Mouse (Mus musculus): ENCODE measurements around the gene Hbs1l. TPM values are rescaled to one million over a fixed set of nuclear protein-coding genes. Genes with fewer than 3 reads are reported as not detected.

Hbs1l gene
- total and polyA plus RNA-seq, 3 experiments = 103 to 115 TPM; not detected in 1

DNA sequence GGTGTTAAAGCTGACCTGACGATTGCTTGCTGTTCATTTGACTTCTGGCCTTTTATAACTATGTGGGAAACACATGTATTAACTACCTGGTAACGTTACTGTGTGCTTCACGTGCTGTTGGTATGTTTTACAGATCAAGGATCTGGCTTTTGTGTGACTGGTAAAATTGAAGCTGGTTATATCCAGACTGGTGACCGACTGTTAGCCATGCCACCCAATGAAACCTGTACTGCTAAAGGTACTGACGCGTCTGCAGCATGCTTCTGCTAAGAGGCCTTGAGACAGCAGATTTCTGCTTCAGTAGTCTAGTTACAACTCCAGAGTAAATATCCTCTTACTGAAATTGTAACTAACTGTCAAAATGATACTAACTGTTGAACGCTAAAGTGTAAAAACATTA, 58.7 kb downstream of the Hbs1l start:
- H3K4me1 ChIP-seq (ENCODE audit: control insufficient read depth in 1 of 2, insufficient read depth in 2 of 2, low read length in 2 of 2) = peaks cover 0 to 2% of the 10 kb centered on the region in 2 experiments; a peak in 1 of 4 replicates
- H3K4me3 ChIP-seq (ENCODE audit: control insufficient read depth in 1 of 2, insufficient read depth in 1 of 2, low read depth in 2 of 2, low read length in 2 of 2) = no peak overlapping the region
- no peak overlapping the region for H3K9ac ChIP-seq (ENCODE audit: control insufficient read depth, low read depth, low read length, poor library complexity, severe bottlenecking)
- H3K79me2 ChIP-seq (ENCODE audit: control insufficient read depth, insufficient read depth, low read length, poor library complexity) = no peaks in the 10 kb centered on the region
- no peaks in the 10 kb centered on the region for H3K27me3 ChIP-seq (ENCODE audit: control insufficient read depth in 1 of 2, insufficient read depth in 2 of 2, low read length in 2 of 2)
- TF ChIP-seq USF1 (IDR thresholded peaks at IDR 0.05; ENCODE audit: low read depth, low read length) = no peak
- H3K9me3 ChIP-seq (replicated peaks; ENCODE audit: insufficient read depth, low read length) = no peaks in the 10 kb centered on the region
- H3K36me3 ChIP-seq (ENCODE audit: control insufficient read depth in 1 of 2, insufficient read depth in 2 of 2, low read length in 2 of 2) = peaks cover 0 to 25% of the 10 kb centered on the region in 2 experiments; a peak in 2 of 4 replicates
- no peak overlapping the region for H3K27ac ChIP-seq (ENCODE audit: control insufficient read depth, low read depth, low read length)
- no peak for DNase-seq (ENCODE audit: low read depth, low spot score)

DNA sequence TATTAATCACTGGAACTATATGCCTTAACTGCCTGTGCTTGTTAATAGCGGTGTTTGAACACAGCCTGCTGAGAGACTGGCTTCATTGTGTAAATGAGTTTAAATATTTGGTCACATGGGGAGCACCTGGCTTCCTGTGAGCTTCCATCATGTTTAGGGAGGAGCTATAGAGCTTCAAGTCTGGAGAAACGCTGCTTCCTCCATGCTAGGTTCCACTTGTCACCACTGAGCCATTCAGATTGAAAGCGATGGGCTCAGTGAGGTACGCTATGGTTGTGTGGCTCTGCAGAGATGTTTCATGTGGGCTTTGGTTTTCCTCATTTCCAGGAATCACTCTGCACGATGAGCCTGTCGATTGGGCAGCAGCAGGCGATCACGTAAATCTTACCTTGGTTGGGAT, 62.2 kb downstream of the Hbs1l start:
- H3K27ac ChIP-seq (ENCODE audit: control insufficient read depth, low read depth, low read length) = no peak overlapping the region
- no peaks in the 10 kb centered on the region for H3K9me3 ChIP-seq (replicated peaks; ENCODE audit: insufficient read depth, low read length)
- peaks cover 6 to 9% of the 10 kb centered on the region in 2 experiments for H3K4me1 ChIP-seq (ENCODE audit: control insufficient read depth in 1 of 2, insufficient read depth in 2 of 2, low read length in 2 of 2)
- TF ChIP-seq E2F4 (IDR thresholded peaks at IDR 0.05; ENCODE audit: borderline replicate concordance, low read depth, low read length) (no peak), ZKSCAN1 (IDR thresholded peaks at IDR 0.05; ENCODE audit: low read depth, low read length) (no peak), MYC (IDR thresholded peaks at IDR 0.05; ENCODE audit: low read depth, low read length) (no peak), KAT2A (conservative IDR thresholded peaks at IDR 0.05; ENCODE audit: low read depth, low read length) (no peak), USF2 (IDR thresholded peaks at IDR 0.05; ENCODE audit: borderline replicate concordance in 1 of 2, insufficient read depth in 1 of 2, low read depth in 1 of 2, low read length in 2 of 2) (no peak), MAFK (IDR thresholded peaks at IDR 0.05; ENCODE audit: borderline replicate concordance, low read depth, low read length) (no peak), RAD21 (IDR thresholded peaks at IDR 0.05; ENCODE audit: low read depth, low read length) (no peak)
- no peak overlapping the region for H3K4me3 ChIP-seq (ENCODE audit: control insufficient read depth in 1 of 2, insufficient read depth in 1 of 2, low read depth in 2 of 2, low read length in 2 of 2)
- H3K27me3 ChIP-seq (ENCODE audit: control insufficient read depth in 1 of 2, insufficient read depth in 2 of 2, low read length in 2 of 2) = no peaks in the 10 kb centered on the region
- DNase-seq (ENCODE audit: low read depth, low spot score) = no peak
- H3K79me2 ChIP-seq (ENCODE audit: control insufficient read depth, insufficient read depth, low read length, poor library complexity) = no peaks in the 10 kb centered on the region
- H3K9ac ChIP-seq (ENCODE audit: control insufficient read depth, low read depth, low read length, poor library complexity, severe bottlenecking) = no peak overlapping the region
- H3K36me3 ChIP-seq (ENCODE audit: control insufficient read depth in 1 of 2, insufficient read depth in 2 of 2, low read length in 2 of 2) = peaks cover 13 to 35% of the 10 kb centered on the region in 2 experiments

DNA sequence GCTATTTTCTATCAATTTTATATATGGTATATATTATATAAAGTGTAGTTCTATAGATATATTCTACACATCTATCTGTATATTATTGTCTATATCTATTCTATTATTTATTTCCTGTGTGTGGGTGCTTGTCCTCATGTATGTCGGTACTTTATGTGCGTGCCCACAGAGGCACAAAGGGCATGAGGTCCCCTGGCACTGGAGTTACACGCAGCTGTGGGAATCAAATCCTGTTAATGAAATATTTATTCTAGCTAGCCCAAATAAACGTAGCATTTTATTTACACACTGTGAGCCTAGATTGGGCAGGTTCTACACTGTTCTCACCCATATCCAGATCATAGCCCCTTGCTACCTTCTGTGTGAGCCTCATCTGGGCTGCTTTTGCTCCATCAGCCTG, 63.3 kb downstream of the Hbs1l start:
- Histone ChIP-seq H3K4me1 (ENCODE audit: control insufficient read depth in 1 of 2, insufficient read depth in 2 of 2, low read length in 2 of 2) (peaks cover 10 to 15% of the 10 kb centered on the region in 2 experiments), H3K9me3 (replicated peaks; ENCODE audit: insufficient read depth, low read length) (no peaks in the 10 kb centered on the region), H3K9ac (ENCODE audit: control insufficient read depth, low read depth, low read length, poor library complexity, severe bottlenecking) (no peak overlapping the region), H3K79me2 (ENCODE audit: control insufficient read depth, insufficient read depth, low read length, poor library complexity) (no peaks in the 10 kb centered on the region), H3K27ac (ENCODE audit: control insufficient read depth, low read depth, low read length) (no peak overlapping the region), H3K27me3 (ENCODE audit: control insufficient read depth in 1 of 2, insufficient read depth in 2 of 2, low read length in 2 of 2) (no peaks in the 10 kb centered on the region), H3K4me3 (ENCODE audit: control insufficient read depth in 1 of 2, insufficient read depth in 1 of 2, low read depth in 2 of 2, low read length in 2 of 2) (no peak overlapping the region), H3K36me3 (ENCODE audit: control insufficient read depth in 1 of 2, insufficient read depth in 2 of 2, low read length in 2 of 2) (peaks cover 20 to 37% of the 10 kb centered on the region in 2 experiments)
- TF ChIP-seq MYB (IDR thresholded peaks at IDR 0.05; ENCODE audit: low read depth, low read length) (no peak), ETS1 (IDR thresholded peaks at IDR 0.05; ENCODE audit: low read depth, low read length) (no peak), SIN3A (IDR thresholded peaks at IDR 0.05; ENCODE audit: low read length) (no peak), CHD1 (IDR thresholded peaks at IDR 0.05; ENCODE audit: low read depth, low read length) (no peak), HCFC1 (IDR thresholded peaks at IDR 0.05; ENCODE audit: low read depth, low read length) (no peak)
- DNase-seq (ENCODE audit: low read depth, low spot score) = no peak

Measured in MEL (cell line).